Mouse (Mus musculus): ENCODE measurements around the gene Zscan5b.
A peak's percentile ranks its signal among the peaks of the same experiment; 100 is the strongest.
"Not testable (repeated sequence)": the region's sequence is repeated elsewhere in the genome, so short reads cannot be mapped to it uniquely, and the experiment has no call there.

The Zscan5b gene

DNA sequence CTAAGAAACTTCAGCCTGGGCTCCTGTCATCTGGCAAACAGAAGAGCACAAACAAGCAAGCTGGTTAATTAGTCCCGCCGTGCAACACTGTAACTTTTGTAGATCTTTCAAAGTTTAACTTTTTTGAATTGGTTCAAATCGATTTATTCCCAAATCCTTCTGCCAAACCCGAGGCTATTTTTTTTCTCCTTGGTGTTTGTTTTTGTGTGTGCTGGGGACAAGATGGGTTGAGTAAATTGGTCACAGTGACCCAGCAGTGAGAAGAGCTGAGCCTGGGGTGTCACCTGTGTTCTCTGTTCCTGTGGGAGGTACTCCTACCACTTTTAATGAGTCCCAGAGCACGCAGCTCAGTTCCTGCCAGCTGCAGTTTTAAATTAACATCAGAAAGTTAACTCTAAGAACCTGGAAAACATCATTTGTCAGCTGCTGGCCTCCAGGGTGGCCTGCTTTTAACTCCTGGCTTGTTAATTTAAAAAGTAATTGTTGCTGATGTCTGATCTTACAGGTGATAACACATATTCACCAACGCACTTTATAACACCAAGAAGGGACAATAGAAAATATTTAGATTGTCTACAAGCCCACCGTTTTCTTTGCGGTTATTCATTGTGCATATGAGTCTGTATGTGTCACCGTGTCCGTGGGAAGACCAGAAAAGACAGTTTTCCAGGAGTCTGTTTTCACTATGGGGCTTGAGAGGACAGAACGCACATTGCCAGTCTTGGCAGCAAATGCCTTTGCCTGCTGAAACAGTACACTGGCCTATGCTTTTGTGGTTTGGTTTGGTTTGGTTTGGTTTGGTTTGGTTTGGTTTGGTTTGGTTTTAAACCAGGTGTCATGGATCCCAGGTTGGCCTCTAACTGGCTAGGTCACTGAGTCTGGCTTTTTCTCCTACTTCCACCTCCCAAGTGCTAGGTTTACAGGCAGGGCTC, 22.5 kb downstream of the Zscan5b start:
- DNase-seq (ENCODE audit: low spot score), result no peak

DNA sequence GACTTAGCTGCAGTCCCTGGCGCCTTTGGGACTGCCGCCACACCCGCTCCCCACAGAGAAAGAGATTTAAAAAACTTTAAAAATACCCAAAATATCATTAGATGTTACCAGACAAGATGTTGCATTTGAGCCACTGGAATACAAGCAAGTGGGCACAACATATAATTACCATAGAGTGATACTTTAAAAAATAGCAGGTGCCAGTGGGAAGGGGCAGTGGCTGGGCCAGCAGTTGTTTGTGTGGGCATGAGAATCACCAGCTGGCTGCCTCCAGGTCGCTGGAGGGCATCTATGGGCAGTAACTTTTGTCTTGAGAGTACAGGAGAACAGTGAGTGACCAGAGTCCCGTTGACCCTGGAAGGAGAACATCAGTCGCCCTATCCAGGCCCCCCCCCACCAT, 30.3 kb downstream of the Zscan5b start, which contains the start of gene Epp13:
TSS of gene Epp13 (plus strand) at position 301 of the 400 bp plus-strand sequence.
- no peak for DNase-seq (ENCODE audit: low spot score)

DNA sequence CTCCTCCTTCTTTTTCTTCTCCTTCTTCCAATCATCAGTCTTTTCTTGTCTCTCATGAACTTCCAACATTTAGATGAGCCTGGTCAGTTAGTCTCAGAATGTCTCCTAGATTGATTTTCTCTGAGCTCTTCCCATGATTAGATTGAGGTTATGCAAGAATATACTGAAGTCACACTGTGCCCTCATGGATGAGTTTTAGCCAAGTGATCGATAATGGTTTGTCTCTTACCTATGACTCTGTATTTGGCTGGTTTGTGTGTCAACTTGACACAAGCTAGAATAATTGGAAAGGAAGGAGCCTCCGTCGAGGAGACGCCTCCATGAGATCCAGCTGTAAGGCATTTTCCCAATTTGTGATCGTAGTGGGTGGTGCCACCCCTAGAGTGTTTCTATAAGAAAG, 32.4 kb downstream of the Zscan5b start:
- no peak for DNase-seq (ENCODE audit: low spot score)

DNA sequence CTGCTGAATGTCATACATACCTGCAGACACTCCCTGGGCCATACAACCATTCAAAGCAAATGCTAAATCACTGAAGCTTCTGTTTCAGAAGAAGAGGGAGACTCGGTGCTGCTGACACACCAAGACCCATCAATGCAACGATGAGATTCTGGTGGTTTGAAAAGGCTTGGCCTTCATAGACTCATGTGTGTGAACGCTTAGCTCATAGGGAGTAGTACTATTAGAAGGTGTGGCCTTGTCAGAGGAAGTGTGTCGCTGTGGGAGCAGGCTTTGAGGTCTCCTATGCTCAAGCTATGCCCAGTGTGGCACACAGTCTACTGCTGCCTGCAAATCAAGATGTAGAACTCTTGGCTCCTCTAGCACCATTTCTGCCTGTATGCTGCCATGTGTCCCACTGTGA, 35.3 kb downstream of the Zscan5b start:
- DNase-seq (ENCODE audit: low spot score), result no peak

DNA sequence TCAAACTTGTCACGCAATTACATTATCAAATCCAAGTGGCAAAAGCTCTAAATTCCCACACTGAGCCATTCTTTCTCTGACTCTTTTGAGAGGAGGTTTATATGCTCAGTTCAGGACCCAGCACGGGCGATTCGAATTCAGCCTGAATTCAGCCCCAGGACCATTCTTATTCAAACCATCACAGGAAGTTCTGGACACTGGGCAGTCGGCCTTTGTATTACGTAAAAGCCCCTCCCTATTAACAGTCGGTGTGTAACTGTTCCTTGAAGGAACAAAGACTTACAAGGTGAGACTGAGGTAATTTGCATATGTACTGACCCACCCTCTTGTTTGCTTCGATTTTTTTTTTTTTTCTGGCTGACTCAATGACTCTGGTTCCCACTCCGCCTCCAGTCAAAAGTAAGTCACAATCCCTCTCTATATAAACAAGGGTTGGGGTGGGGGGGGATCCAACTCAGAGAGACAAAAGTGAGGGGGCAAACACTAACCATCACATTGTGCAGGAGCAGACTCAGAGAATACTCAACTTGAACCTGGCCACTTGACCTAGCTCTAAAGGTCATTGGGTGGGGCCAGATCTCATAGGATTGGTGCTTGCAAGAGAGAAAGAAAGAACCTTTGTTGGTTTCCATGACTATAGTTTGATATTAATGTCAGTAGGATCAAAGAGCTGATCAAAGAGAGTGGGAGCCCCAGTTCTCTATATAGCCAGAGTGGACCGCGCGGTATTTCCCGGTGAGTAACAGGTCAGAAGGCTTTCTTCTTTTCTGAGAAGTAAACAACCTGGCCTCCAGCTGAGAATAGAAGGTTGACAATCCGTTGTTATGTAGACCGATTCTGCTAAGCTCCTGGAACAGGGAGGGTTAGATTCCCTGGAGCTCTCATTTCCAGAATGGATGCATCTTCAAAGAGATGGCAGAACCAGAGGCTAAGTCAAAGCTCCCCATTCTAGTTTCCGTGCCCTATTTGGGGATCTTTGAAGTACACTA, 36.4 kb downstream of the Zscan5b start:
- DNase-seq (ENCODE audit: low spot score), result no peak

DNA sequence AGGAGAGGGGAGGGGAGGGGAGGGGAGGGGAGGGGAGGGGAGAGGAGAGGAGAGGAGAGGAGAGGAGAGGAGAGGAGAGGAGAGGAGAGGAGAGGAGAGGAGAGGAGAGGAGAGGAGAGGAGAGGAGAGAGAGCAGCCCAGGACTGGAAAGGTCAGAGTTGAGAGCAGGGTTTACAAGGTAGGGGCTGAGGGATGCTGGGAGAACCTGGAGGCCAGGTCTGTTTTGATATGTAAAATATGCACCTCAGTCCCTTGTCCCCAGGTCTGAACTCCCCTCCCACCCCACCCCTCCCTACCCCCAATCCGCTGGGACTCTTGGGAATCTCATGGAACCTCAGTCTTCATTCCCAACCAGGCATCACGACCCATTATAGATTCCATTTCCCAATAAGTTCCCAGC, 37.9 kb downstream of the Zscan5b start:
- not testable (repeated sequence) for DNase-seq (ENCODE audit: low spot score)

DNA sequence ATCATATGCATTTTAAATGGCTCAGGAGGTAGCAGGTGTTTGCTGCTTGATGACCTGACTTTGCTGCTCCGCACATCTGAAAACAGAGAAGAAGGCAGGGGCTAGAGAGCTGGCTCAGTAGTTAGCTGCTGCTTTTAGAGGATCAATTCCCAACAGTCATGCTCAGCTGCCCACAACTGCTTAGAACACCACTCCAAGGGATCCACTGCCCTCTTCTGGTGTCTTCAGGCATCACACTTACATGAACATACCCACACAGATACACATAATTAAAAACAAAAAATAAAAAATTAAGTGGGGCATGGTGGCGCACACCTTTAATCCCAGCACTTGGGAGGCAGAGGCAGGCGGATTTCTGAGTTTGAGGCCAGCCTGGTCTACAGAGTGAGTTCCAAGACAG, 40.0 kb downstream of the Zscan5b start:
- no peak for DNase-seq (ENCODE audit: low spot score)

DNA sequence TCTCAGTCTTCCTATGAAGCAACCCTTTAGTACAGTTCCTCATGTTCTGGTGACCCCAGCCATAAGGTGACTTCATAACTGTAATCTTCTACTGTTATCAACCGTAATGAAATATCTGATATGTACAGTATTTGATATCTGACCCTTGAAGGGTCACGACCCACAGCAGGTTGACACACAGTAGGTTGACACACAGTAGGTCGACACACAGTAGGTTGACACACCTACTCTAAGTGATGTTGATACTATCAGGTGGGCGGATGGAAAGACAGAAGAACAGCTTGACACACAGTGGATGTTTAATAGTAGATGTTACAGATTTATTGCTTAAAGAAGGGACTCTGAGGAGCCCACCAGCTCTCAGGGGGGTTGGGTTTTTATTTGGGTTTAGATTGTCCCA, 40.9 kb downstream of the Zscan5b start:
- no peak for DNase-seq (ENCODE audit: low spot score)

DNA sequence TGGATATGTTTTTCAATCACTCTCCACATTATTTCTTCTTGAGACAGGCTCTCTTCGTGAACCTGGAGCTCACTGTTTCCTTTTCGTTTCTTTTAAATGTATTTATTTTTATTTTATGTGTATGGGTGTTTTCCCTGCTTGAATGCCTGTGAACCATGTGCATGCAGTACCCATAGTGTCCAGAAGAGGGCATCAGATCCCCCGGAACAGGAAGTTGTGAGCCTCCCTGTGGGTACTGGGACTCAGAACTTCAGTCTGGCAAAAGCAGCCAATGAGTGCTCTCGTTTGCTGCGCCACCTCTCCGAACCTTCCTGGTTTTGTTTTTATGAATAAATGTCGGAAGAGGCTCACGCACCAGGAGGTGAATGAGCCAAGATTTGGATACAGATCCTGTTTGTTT, 43.6 kb downstream of the Zscan5b start:
- DNase-seq (ENCODE audit: low spot score), result peak; percentile 15

DNA sequence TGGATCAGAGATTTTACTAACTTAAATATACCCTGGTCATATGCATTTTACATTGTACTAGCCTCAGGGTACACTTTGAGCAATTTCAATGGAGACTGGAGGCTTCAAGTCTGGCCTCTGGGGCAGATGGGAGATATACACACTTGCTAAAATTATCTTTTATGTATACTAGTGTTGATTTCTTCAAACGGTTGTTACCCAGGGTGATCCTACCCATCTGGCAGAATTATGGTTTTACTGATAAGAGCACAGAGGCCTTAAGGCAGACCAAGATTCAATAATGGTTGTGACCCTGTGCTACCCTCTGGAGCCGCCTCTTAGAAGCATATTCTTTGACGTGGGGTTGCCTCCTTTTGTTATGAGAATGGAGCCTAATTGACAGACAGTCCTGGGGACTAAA, 55.8 kb downstream of the Zscan5b start:
- DNase-seq (ENCODE audit: low spot score), result no peak

DNA sequence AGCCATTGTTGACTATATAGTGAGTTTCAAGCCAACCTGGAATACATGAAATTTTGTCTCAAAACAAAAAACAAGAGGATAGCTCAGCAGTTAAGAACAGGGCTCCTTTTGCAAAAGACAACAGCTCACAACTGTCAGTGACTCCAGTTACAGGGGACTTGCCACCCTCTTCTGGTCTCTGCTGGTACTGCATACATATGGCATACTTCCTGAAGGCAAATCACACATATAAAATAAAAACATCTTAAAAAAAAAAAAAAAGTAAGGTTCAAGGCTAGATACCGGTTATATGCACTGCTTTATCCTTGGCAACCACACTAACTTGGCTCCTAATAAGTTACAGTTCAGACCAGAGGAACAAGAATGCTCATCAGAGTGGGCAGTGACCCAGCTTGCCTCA, 60.7 kb downstream of the Zscan5b start:
- peak; percentile 81 for DNase-seq (ENCODE audit: low spot score)

DNA sequence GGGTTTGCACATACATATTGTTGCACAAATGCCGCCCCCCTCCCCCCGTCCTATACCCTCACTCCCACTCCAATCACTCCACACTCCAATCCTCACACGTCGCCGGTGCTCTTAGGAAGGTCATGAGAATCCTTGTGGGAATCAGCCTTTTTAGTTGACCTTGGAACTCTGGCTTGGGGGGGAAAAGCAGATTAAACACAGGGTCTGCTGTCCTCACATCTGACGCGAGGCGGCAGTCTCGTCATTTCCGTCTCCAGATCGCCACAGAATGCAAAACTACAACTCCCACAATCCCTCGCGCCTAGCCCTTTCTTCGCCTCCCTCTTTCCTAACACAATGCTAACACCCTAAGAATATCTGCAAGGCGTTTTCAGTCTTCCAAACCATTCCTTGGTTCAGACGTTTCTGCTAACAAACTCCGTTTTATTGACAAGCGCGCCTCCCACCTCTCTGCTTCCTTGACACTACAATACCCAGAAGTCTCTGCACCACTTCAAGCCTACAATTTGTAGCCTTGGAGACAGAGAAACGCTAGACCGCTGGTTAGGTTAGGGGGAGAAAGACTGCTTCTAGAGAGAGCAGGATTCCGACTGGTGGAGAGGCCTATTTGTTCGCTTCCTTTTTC, 61.5 kb downstream of the Zscan5b start:
- peak; percentile 80 for DNase-seq (ENCODE audit: low spot score)

DNA sequence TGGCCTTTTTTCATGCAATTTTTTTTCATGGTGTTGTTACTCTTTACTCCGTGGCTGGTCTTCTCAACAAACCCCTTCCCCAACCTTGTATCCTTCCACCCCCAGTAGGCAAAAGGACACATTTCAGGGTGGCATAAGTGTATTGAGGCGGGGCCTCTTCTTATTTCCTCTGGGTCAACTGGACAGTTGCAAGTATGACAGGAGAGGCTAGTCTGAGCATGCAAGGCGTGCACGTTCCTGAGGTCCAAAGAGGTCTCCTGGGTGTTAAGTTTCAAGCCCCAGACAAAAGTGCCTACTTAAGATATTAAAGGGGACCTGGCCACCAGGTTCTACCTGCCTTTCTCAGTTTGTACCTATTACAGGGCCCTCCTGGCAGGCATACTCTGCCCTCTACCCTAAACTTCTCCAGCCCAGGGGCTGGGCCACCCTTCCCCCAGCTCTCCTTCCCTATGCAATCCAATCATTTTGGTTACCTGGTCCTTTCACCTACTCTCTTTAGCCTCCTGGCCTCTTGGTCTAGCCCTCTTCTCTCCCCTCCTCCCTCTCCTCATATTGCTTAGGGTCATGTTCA, 62.4 kb downstream of the Zscan5b start:
- peak; percentile 21 for DNase-seq (ENCODE audit: low spot score)

DNA sequence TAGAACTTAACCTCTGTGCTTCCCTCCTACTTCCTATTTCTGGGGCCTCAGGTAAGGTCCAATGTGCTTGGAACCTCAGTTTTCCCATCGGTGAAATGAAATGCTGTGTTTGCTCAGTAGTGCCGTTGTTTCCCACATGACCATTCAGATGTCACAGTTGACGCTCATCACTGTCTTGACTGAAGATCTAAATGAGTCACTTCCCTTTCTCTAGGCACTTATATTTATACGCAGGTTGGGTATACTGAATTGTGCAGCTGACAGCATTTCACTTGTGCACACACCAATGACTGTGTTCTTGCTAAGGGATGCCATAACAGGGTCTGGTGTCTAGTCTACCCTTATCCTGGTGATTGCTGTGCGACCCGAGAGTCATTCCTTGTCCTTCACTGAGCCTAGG, 63.3 kb downstream of the Zscan5b start:
- DNase-seq (ENCODE audit: low spot score), result no peak

DNA sequence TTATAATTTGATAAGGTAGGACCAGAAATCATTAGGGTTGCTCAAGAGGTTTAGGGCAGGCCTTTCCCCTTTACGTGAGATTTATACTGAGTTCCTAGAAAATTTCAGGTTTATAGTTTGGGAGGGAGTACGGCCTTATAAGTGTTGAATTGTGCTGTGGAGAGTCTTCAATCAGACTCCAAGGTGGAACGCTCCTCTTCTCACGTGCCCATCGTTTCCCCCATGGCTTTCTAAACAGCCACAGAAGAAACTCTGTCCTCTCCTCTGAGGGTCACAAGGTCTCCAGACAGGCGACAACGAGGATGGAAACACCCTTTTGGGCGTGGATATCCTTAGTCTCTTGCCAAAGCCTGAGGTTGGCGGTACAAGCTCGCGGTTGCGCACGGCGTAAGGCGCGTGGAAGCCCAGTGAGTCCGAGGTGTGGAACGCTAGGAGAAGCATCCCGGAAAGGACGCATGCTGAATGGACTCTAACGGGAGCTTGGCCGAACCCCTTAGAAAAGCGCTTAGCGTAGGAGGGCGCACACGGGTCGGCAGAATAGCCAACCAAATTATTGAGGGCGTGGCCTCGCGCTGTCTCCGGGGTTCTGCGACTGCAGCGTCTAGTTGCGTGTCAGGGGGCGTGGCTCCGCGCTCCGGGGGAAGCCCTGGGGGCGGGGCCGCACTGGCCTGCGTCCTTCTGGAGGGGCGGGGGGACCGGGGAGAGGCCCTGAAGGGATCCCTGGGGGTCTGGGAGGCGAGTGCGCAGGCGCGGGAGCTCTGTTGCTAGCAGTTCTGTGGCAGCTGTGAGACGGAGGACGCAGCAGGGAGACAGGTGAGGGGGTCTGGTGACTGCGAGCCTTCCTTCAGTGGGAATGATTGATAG, 64.0 kb downstream of the Zscan5b start, which contains the start of gene Zfp667:
TSS of gene Zfp667 (plus strand) at position 738 of the 864 bp plus-strand sequence.
- peak; percentile 99 for DNase-seq (ENCODE audit: low spot score)

DNA sequence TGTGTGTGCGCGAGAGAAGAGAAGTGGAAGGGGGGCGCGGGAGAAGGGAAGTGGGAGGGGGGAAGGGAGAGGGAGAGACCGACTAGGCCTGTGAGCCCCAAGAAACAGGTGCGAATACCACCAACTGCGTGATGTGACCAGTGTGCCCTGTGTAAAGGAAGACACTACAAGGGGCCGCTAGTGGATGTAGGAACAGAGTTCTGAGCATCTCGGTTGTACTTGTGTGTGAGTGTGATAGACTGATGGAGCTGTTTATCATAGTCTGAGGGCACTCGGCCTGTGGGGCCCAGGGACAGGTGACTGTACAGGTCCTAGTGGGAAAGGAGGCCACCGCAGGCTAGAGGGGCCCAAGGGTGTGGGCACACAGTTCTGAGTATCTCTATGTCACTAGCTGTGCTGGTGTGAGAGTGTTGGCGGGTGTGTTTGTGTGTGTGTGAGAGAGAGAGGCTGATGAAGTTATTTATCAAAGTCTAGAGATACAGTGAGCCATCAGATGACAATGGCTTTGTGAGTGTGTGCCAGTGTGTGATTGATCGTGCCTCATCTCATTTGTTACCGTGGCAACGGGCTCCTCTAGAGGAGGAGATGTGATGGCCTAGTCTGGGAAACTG, 64.9 kb downstream of the Zscan5b start:
- no peak for DNase-seq (ENCODE audit: low spot score)

All from urinary bladder, postnatal 14 days (tissue).